Mouse (Mus musculus) forebrain, embryonic 14.5 days (tissue): ENCODE results near the gene Fam19a1. TPM values are rescaled to one million over a fixed set of nuclear protein-coding genes. Genes with fewer than 3 reads are reported as not detected.

Experiments used
- ATAC-seq: fragments of 200-750 bp; cut with Nextera tagmentation; 2 replicates; pipeline ENCODE4 v1.8.0; 2017; ENCODE audit warnings: mild to moderate bottlenecking, moderate library complexity
- DNase-seq: peaks from one replicate; pipeline ENCODE4 v3.0.0-alpha.2; 2015; ENCODE audit warnings: low spot score
- H3K27ac ChIP-seq: fragments of 300-500 bp; sonication (generic); 2 replicates; pipeline ENCODE4 v1.5.1; 2014; ENCODE audit warnings: low read depth, mild to moderate bottlenecking, control low read depth, low read length, moderate library complexity
- H3K27me3 ChIP-seq: fragments of 300-500 bp; sonication (generic); replicated peaks from 2 replicates; pipeline ENCODE4 v1.6.1; 2014; ENCODE audit warnings: low read length, control low read depth, mixed read lengths; ENCODE audit not compliant: control insufficient read depth, insufficient read depth
- H3K36me3 ChIP-seq: fragments of 300-500 bp; sonication (generic); 2 replicates; pipeline ENCODE4 v1.6.1; 2014; ENCODE audit warnings: low read length, control low read depth; ENCODE audit not compliant: control insufficient read depth, insufficient read depth
- H3K4me1 ChIP-seq: fragments of 300-500 bp; sonication (generic); 2 replicates; pipeline ENCODE4 v1.6.1; 2014; ENCODE audit warnings: antibody characterized with exemption, low read length, control low read depth; ENCODE audit not compliant: control insufficient read depth, insufficient read depth
- H3K4me2 ChIP-seq: fragments of 300-500 bp; sonication (generic); 2 replicates; pipeline ENCODE4 v1.6.1; 2014; ENCODE audit warnings: mild to moderate bottlenecking, control low read depth, low read length
- H3K4me3 ChIP-seq: fragments of 300-500 bp; sonication (generic); 2 replicates; pipeline ENCODE4 v1.5.1; 2014; ENCODE audit warnings: low read depth, low read length, control low read depth
- H3K9ac ChIP-seq: fragments of 300-500 bp; sonication (generic); 2 replicates; pipeline ENCODE4 v1.6.1; 2014; ENCODE audit warnings: mild to moderate bottlenecking, low read length, control low read depth, moderate library complexity
- H3K9me3 ChIP-seq: fragments of 300-500 bp; sonication (generic); replicated peaks from 2 replicates; pipeline ENCODE4 v1.6.1; 2016; ENCODE audit warnings: low read length, control low read depth, mixed read lengths; ENCODE audit not compliant: control insufficient read depth
- WGBS: fragments of 180-500 bp; shearing (Covaris S2); extraction: QIAGEN DNeasy Blood & Tissue Kit; methylation state at CpG from one replicate; pipeline ENCODE4 v1.1.7; 2014; 5-methylcytosine and 5-hydroxymethylcytosine counted together
- polyA plus RNA-seq: library from polyadenylated mRNA; unstranded; fragments of >200 nt; fragmentation: Nextera tagmentation; extraction: Ambion mirVana; gene quantifications from 2 replicates; pipeline ENCODE4 v1.2.1, GENCODE M21; 2014

Gene Fam19a1
- polyA plus RNA-seq, 1 experiment from 2014 or later, result 8.2 TPM

DNA sequence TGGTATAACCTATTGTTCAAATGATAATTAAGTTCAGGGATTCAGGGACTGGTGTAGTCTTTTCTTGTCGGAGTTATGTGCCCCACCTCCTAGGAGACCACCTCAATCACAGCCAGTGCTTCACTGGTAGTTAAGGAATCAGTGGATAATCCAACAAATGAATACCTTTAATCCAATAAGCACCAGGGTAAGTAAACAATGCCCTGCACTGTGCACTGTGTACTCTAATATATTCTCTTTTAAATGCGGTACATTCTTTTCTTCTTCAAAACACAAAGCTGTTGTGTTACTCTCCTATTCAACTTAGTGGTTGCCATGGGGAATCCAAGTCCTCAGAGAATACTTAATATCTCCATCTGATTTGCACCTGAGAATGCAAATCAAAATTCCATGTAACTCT lies 260.3 kb downstream of the Fam19a1 start:
- no peaks in the 10 kb centered on the region for H3K9me3 ChIP-seq
- no peaks in the 10 kb centered on the region for H3K36me3 ChIP-seq
- no peak overlapping the region for H3K9ac ChIP-seq
- H3K27me3 ChIP-seq, result no peaks in the 10 kb centered on the region
- ATAC-seq (no peak; the same call in 1 of the 2 replicates), DNase-seq (no peak)
- WGBS, result 4% methylated on average over 2 of the region's 2 CpGs
- H3K4me2 ChIP-seq, result no peak overlapping the region
- 0 out of 2 replicates have a peak, but pooled peaks cover 3% of the 10 kb centered on the region for H3K4me1 ChIP-seq
- H3K4me3 ChIP-seq, result no peak overlapping the region
- H3K27ac ChIP-seq, result no peak overlapping the region

DNA sequence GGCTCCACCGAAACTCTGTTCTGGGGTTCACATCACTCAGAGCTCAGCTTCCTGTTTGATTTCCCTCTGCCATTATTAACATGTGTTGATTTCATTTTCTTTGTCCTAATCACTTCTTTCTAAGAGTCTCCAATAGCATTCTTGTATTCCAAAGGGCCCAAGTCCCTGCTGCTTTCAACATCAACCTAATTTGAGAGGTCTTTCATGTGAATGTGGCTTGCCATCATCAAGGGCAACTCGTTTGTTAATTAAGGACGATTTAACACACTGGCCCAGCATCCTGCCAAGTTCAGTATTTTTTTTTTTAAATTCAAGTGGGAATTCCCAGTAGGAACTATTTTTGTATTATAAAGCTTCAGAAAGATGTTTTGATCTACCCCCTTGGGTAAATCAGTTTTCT lies 263.8 kb downstream of the Fam19a1 start:
- DNase-seq (peak; percentile 78), ATAC-seq (peak; percentile 32; the same call in 1 of the 2 replicates)
- Histone ChIP-seq H3K4me2 (no peak overlapping the region), H3K9me3 (no peaks in the 10 kb centered on the region), H3K27me3 (no peaks in the 10 kb centered on the region), H3K36me3 (no peaks in the 10 kb centered on the region), H3K9ac (no peak overlapping the region), H3K4me3 (no peak overlapping the region), H3K27ac (no peak overlapping the region), H3K4me1 (0 out of 2 replicates have a peak, but pooled peaks cover 3% of the 10 kb centered on the region)
- 6% methylated on average over 3 of the region's 3 CpGs for WGBS

DNA sequence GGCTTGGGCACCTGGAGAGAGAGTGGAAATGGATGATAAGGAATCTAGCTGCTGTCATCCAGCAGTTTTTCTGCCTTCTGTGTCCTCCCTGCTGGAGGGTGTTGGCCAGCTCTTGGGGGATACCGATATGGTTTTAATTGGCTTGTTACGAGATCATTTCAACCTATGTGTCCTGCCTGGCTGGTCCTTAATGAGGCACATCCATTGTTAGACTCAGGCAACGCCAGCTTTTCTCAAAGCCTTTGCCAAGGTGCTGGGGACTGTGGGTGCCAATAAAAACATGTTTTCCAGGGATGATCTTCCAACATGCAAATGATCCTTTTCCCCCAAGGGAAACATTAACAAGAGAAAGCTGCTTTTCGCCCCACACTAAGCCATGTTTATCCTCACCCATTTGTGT lies 266.3 kb downstream of the Fam19a1 start:
- H3K9ac ChIP-seq, result no peak overlapping the region
- no peak overlapping the region for H3K27ac ChIP-seq
- WGBS, result 12% methylated on average over 4 of the region's 4 CpGs
- no peaks in the 10 kb centered on the region for H3K36me3 ChIP-seq
- peak; percentile 66; the same call in 1 of the 2 replicates for ATAC-seq
- H3K4me2 ChIP-seq, result no peak overlapping the region
- DNase-seq, result peak; percentile 84
- no peaks in the 10 kb centered on the region for H3K9me3 ChIP-seq
- 0 out of 2 replicates have a peak, but pooled peaks cover 3% of the 10 kb centered on the region for H3K4me1 ChIP-seq
- H3K27me3 ChIP-seq, result no peaks in the 10 kb centered on the region
- H3K4me3 ChIP-seq, result no peak overlapping the region

DNA sequence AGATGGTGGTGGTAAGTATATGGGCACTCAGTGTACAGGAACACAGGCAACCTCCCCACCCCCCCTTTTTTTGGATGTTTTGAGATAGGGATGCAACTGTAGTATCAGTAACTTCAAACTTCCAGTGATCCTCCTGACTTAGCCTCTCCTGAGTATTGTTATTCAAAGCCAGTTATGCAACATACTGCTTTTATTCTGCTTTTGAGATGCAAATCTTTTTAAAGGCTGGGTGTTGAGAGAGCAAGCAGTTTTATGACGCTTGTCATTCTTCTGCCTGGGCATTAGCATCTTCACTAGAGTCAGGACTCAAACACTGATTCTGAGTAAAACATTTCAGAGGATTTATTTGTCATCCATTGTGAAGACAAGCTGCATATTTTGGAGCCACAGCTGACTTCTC lies 271.5 kb downstream of the Fam19a1 start:
- Histone ChIP-seq H3K27me3 (0 out of 2 replicates have a peak, but pooled peaks cover 6% of the 10 kb centered on the region), H3K9ac (no peak overlapping the region), H3K4me3 (no peak overlapping the region), H3K9me3 (no peaks in the 10 kb centered on the region), H3K36me3 (no peaks in the 10 kb centered on the region), H3K4me2 (no peak overlapping the region), H3K27ac (no peak overlapping the region), H3K4me1 (no peaks in the 10 kb centered on the region)
- WGBS, result 86% methylated on average over 1 of the region's 1 CpGs
- DNase-seq (no peak), ATAC-seq (no peak)

DNA sequence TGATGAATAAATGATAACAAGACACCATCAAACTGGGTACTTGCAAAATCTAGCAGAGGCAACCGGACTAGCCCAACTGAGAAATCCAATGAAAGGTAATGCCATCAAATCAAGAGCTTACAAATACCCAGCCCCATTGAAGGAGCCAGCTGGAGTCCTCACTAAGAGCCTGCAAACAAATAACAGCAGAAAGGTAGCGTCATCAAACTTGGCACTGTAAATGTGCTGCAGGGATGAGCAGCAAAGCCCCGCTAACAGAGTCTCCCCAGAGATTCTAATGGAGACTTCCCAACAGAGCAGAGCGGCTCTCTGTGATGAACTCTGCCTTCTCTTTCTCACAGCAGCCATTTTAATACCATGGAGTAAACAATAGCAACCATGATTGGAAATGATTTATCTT lies 305.9 kb downstream of the Fam19a1 start:
- Histone ChIP-seq H3K9me3 (no peaks in the 10 kb centered on the region), H3K27me3 (no peaks in the 10 kb centered on the region), H3K9ac (no peak overlapping the region), H3K36me3 (no peaks in the 10 kb centered on the region), H3K4me3 (no peak overlapping the region), H3K4me1 (peaks cover 10% of the 10 kb centered on the region; the same call in 1 of the 2 replicates), H3K4me2 (no peak overlapping the region), H3K27ac (no peak overlapping the region)
- ATAC-seq, result peak; percentile 26; the same call in 1 of the 2 replicates
- DNase-seq, result peak; percentile 57
- 35% methylated on average over 4 of the region's 4 CpGs for WGBS

DNA sequence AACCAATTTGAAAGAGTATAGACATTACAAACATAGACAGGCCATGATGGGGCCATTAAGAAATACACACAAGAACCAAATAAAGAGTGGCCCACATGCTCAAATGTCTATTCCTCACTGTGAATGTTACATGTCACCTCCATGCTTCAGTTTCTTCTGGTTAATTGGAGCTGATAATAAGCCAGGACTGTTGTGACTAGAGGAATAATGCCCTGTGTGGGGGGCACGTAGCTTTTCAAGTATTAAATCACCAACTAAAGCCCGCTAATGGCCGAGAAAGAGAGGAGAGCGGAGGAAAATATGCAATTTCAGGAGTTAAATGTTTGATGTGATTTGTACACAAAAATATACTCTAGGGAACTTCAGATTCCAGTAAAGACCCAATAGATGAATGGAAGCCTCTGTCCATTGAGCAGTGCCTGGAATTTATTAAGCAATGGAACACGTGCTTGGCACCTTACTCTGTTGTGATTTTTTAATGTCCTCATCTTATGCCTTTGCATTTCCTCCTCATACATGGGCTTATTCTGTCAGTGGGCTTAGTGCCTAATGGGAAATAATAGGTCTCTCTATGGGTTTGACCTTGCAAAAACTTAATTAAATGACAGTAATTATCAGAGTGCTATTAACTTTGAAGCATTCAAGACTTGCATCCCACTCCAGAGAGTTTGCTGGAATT lies 306.9 kb downstream of the Fam19a1 start:
- peak; percentile 45 for DNase-seq

DNA sequence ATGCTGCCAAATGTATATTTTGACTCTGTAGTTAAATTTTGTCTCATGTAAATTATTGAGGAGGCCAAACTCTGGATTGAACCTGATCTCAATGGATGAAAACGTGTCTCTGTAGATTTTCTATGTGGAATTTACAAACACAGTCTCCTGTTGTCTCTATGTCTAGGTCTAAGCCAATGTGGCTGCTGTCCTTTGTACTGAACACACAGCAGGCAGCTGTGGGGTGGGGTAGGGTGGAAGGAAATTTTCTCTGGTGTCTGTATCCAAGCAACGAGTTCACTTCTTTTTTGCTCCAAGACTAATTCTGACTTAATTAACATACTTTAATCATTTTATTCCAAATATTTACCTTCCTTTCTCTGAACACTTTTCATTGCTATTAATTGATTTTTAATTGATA lies 307.6 kb downstream of the Fam19a1 start:
- 4% methylated on average over 2 of the region's 2 CpGs for WGBS
- ATAC-seq, result peak; percentile 78

More for the DNA sequence above, 306.9 kb downstream of the Fam19a1 start:
- ATAC-seq, result peak; percentile 52; the same call in 1 of the 2 replicates
- no peak overlapping the region for H3K4me3 ChIP-seq
- H3K4me1 ChIP-seq, result peaks cover 10% of the 10 kb centered on the region; the same call in 1 of the 2 replicates
- H3K4me2 ChIP-seq, result no peak overlapping the region
- no peaks in the 10 kb centered on the region for H3K9me3 ChIP-seq
- no peaks in the 10 kb centered on the region for H3K27me3 ChIP-seq
- 7% methylated on average over 5 of the region's 5 CpGs for WGBS
- H3K9ac ChIP-seq, result no peak overlapping the region
- no peaks in the 10 kb centered on the region for H3K36me3 ChIP-seq
- no peak overlapping the region for H3K27ac ChIP-seq

DNA sequence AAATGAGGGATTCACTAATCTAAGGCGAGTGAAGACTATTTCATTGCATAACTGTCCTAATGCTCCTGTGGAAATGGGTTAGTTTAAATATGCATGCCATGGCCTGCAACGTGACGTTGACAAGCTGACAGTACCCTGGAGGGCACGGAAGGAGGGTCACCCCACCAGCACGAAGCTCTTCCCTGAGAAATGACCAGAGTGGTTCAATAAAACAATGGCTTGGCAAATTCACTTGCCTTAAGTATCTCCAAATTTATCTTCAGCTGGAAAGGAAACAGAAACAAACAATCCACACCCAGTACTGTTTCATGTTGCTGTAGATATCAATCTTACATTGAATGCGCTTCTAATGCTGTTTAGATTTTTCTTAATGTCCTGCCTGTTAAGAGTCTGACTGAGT lies 316.4 kb downstream of the Fam19a1 start:
- H3K27ac ChIP-seq, result no peak overlapping the region
- H3K9me3 ChIP-seq, result no peaks in the 10 kb centered on the region
- no peak for DNase-seq
- no peak overlapping the region for H3K9ac ChIP-seq
- no peak overlapping the region for H3K4me2 ChIP-seq
- no peaks in the 10 kb centered on the region for H3K4me1 ChIP-seq
- ATAC-seq, result no peak
- H3K4me3 ChIP-seq, result no peak overlapping the region
- H3K27me3 ChIP-seq, result no peaks in the 10 kb centered on the region
- WGBS, result 80% methylated on average over 6 of the region's 6 CpGs
- no peaks in the 10 kb centered on the region for H3K36me3 ChIP-seq

More for the DNA sequence above, 307.6 kb downstream of the Fam19a1 start:
- Histone ChIP-seq H3K4me2 (no peak overlapping the region), H3K36me3 (no peaks in the 10 kb centered on the region), H3K9me3 (no peaks in the 10 kb centered on the region), H3K4me3 (no peak overlapping the region), H3K9ac (no peak overlapping the region), H3K27ac (no peak overlapping the region), H3K4me1 (peaks cover 10% of the 10 kb centered on the region; the same call in 1 of the 2 replicates), H3K27me3 (no peaks in the 10 kb centered on the region)
- DNase-seq, result peak; percentile 59

DNA sequence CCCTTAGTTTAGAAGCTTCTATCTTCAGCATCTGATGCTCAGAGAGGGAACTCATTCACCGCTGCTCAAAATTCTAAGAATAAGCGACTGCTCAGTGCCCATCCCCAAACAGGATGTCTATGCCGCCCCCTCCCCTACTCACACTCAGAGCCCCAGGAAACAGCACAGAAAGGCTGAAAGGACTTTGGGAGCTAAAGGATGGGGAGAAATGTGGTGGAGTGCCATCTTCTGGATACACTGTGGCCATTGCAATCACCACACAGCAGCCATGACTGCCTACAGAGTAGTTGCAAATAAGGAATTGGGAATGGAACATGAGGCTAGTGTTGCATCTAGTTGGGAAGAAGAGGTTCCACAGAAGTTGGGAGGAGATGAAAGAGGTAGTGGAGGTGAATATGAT lies 319.4 kb downstream of the Fam19a1 start:
- no peak for DNase-seq
- WGBS, result 78% methylated on average over 3 of the region's 3 CpGs

More for the DNA sequence above, 319.4 kb downstream of the Fam19a1 start:
- Histone ChIP-seq H3K36me3 (no peaks in the 10 kb centered on the region), H3K4me2 (no peak overlapping the region), H3K9me3 (no peaks in the 10 kb centered on the region), H3K27me3 (no peaks in the 10 kb centered on the region), H3K4me1 (no peaks in the 10 kb centered on the region), H3K4me3 (no peak overlapping the region), H3K9ac (no peak overlapping the region), H3K27ac (no peak overlapping the region)
- ATAC-seq, result no peak
